Mouse (Mus musculus): Measurements from ENCODE around the gene S100a2.

- no peak for TF ChIP-seq POLR2A (IDR thresholded peaks at IDR 0.05; ENCODE audit: borderline replicate concordance, control insufficient read depth, low read depth, low read length)
- TF ChIP-seq CTCF (IDR thresholded peaks at IDR 0.05; ENCODE audit: control insufficient read depth, insufficient read depth, low read length) = no peak
Measured at GRCm38 (mm10) chr3:90601486-90602110, 11.6 kb downstream of the S100a2 start, which contains the start of gene Gm42674.

All from bone marrow, adult 2 months (tissue).